Mouse (Mus musculus) bone marrow macrophage, adult 2 months (primary cell): ENCODE data around the gene Cdh4. TPM values are rescaled to one million over a fixed set of nuclear protein-coding genes. Genes with fewer than 3 reads are reported as not detected.

Source experiments
- H3K27ac ChIP-seq: 2 replicates; pipeline ENCODE4 v1.5.1; 2012; ENCODE audit warnings: low read depth, low read length; ENCODE audit not compliant: insufficient read depth
- H3K4me1 ChIP-seq: 2 replicates; pipeline ENCODE4 v1.6.1; 2012; ENCODE audit warnings: low read length; ENCODE audit not compliant: control insufficient read depth, insufficient read depth
- H3K4me3 ChIP-seq: 2 replicates; pipeline ENCODE4 v1.5.1; 2012; ENCODE audit warnings: mild to moderate bottlenecking, low read length, moderate library complexity; ENCODE audit not compliant: insufficient read depth
- CTCF ChIP-seq: IDR thresholded peaks from 2 replicates; pipeline ENCODE4 v1.5.1; 2012; ENCODE audit warnings: low read depth, mild to moderate bottlenecking, low read length, moderate library complexity
- POLR2A ChIP-seq: IDR thresholded peaks from 2 replicates; pipeline ENCODE4 v1.6.1; 2012; ENCODE audit warnings: mild to moderate bottlenecking, low read depth, low read length, borderline replicate concordance
- polyA plus RNA-seq: library from polyadenylated mRNA; stranded (reverse); fragments of >200 nt; gene quantifications from 2 replicates; pipeline ENCODE4 v1.2.4, GENCODE M21; 2012; ENCODE audit not compliant: missing spikeins, insufficient read depth, insufficient read length

Gene Cdh4
- polyA plus RNA-seq, 1 experiment = not detected

DNA sequence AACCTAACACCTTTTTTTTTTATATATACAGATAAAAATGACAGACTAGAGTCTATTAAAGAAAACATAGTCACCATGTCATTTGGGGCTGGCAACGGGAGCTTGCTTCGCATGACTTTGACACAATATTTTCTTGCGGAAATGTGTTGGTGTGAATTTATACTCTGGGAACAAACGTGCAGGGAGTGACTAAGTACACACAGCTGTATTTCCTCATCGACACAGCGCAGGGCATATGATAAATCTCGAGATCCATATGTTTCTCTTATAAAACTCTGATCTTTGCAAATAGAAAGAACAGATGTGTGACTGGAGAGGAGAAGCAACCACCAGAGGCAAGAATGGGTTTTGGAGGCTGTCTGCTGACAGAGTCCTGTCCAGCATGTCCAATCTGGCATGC lies 304.3 kb downstream of the Cdh4 start:
- Histone ChIP-seq H3K4me3 (no peak overlapping the region), H3K4me1 (no peaks in the 10 kb centered on the region), H3K27ac (no peak overlapping the region)
- TF ChIP-seq POLR2A (no peak), CTCF (no peak)

DNA sequence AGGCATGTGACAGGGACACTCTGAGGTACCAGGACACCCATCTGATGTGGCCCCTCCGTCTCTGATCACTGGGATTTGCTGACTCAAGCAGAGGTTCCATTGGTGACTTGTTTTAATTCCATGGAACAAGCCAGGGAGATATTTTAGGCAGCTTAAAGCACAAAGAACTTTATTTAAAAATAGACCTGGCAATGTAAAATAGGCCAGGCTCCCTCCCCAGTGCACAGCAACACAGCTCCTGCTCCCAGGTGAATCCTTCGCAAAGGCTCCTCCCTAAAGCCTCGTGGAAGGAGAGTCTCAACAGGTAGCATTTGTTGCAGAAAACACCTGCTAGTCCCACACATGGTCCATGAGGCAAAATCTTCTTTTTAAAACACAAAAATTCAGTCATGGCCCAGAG lies 307.2 kb downstream of the Cdh4 start:
- Histone ChIP-seq H3K4me3 (no peak overlapping the region), H3K4me1 (no peaks in the 10 kb centered on the region)
- TF ChIP-seq CTCF (no peak), POLR2A (no peak)

DNA sequence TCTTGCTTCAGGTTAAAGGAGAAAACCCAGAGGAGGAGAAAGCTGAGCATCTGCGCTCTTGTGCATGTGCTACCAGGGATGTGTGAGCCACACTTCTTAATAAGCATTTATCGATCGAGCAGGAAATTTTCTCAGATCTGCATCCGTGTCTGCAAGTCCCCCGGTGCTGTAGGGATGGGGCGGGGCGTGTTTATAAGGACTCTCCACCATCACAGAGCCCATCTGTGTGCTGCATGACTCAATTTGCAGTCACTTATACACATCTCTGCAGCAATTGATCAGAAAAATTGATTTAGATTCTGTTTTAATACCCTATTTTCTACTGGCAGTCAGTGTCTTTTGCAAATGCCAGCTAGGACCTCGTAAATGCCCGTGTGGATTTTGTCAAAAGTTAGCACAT lies 311.6 kb downstream of the Cdh4 start:
- H3K4me3 ChIP-seq = no peak overlapping the region

More for the DNA sequence above, 307.2 kb downstream of the Cdh4 start:
- H3K27ac ChIP-seq = no peak overlapping the region

DNA sequence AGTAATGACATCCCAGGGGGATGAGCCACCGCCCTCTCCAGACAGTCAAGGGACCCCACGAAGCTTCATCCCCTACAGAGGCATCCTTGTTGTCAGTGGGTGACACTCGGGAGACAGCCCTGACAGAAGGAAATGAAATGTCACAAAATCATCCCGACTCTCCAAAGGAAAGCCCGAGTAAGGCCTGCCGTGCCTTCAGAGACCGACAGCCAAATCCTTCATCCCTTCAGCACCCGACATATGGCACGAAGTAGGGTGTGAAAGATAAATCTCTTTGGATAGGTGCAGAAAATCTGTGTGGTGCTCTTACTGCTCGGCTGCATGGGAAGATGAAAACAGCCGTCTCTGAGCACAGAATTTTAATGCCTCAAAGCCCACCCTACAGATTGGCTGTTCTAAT lies 312.5 kb downstream of the Cdh4 start:
- H3K4me3 ChIP-seq = no peak overlapping the region
- no peak for TF ChIP-seq POLR2A
- no peak for TF ChIP-seq CTCF
- no peaks in the 10 kb centered on the region for H3K4me1 ChIP-seq
- H3K27ac ChIP-seq = no peak overlapping the region

More for the DNA sequence above, 311.6 kb downstream of the Cdh4 start:
- H3K4me1 ChIP-seq = no peaks in the 10 kb centered on the region
- TF ChIP-seq POLR2A = no peak
- TF ChIP-seq CTCF = no peak
- no peak overlapping the region for H3K27ac ChIP-seq

DNA sequence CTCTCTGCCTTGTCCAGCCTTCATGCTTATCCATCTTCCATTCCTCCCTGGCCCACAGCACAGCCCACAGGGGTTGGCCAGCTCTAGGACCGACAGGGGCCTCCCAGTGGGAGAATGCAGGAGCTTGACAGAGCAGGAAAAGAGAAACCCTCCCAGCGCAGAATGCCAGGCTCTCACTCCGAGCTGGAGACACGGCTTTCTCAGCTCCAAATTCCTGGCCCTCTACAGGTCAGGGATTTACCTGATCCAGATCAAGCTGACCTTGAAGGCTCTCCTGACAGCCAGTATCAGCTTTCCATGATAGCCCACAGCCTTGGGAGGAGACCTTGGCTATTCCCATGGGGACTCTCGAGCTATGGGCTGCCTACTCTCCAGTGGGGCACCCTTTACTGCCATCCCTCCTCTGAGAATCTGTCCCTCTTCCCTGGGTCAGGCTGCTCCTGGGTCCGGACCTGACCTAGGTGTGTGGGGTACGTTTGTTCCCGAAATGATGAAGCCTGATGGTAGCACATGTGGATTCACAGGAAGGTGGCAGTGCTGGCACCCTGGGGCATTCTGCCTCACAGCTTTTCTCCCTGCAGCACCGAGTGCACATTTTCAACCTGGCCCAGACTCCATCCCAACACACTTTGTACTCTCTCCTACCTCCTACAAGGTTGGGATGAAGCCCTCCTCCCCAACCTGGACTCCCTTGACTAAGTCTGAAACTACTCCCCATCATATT lies 319.6 kb downstream of the Cdh4 start:
- TF ChIP-seq CTCF (no peak), POLR2A (no peak)
- Histone ChIP-seq H3K4me1 (no peaks in the 10 kb centered on the region), H3K4me3 (no peak overlapping the region), H3K27ac (no peak overlapping the region)

DNA sequence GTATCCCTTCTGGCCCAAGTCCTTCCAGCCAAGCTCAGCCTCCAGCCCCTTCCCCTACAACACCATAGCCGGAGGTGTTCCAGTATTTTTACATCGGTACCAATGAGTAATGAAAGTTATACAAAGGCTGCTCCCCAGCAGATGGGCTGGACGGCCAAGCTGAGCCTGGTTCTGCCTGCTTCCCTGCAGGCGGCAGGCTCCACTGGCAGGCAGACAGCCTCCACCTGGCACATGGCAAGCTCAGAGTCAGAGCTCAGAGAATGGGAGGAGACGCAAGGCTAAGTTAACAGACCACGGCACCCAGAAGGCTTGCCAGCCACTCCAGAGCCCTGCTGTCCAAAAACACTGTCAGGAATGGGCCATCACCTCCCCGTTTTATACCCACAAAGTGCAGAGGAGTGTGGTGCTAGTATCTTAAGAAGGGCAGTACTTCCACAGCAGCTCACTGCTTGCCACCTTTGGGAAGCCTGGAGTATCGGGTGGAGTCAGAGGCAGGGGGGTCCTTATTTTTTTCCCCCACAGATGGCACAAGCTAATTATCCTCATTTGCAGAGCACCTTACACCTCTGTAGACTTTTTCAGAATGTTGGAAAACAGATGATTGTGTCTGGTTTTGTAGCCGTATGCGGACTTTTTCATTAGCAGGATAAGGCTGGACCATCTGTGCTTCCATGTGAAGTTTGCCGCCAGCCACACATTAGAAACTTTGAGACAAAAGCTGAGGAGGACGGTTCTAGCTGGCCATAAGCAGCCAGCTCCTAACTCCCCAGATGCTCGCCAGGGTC lies 320.5 kb downstream of the Cdh4 start:
- no peak for TF ChIP-seq POLR2A
- TF ChIP-seq CTCF = no peak
- H3K4me1 ChIP-seq = no peaks in the 10 kb centered on the region
- no peak overlapping the region for H3K27ac ChIP-seq
- H3K4me3 ChIP-seq = no peak overlapping the region

DNA sequence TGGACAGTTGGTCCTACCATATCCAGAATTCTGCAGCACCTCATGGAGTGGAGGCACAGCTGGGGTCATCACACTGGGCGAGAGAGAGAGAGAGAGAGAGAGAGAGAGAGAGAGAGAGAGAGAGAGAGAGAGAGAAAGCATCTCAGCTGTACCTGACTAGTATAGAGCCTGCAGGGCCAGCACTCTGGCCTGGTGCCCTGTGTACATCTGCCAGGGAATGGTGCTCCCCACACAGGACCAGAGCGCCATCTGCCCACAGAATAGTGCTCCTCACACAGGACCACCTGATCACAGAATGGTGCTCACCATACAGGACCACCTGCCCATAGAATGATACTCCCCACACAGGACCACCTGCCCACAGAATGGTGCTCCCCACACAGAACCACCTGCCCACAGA lies 322.2 kb downstream of the Cdh4 start:
- H3K4me1 ChIP-seq = no peaks in the 10 kb centered on the region
- TF ChIP-seq POLR2A (no peak), CTCF (no peak)
- no peak overlapping the region for H3K27ac ChIP-seq
- no peak overlapping the region for H3K4me3 ChIP-seq

DNA sequence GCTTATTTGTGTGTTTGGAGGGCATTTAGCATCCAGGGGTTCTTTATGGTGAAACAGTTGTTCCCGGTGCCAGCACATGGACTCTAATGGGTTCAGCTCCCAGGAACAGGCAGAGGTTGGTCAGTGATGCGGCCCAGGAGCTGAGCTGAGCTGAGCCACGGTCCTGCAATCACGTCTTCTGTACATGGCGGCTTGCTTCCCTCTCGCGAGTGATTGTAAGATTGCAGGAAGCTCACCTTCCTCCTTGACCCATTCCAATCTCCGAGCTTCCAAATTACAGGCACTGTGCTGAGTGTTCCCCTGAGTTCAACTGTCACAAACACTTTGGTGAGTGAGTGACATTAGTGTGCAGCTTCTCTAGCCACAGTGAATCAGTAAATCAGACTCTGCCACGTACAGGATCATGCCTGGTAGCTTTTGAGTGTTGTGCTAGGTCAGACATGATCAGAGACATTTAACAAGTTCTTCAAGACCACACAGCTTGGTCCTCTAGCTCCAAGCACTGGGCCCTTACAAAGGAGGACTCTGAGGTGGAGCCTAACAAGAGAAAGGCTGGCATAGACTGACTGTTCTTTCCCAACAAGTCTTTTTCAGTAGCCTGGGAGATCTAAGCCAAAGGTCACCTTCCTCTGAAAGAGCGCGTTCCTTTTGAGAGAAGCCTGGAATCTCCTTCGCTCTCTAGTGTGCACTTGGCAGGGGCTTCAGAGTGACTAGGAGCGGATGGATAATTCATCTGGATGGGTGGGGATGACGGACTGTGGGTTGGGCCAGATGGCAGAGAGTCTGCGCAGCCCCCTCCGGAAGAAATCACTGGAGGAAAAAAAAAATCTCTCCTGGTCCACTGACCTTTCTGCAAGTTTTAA lies 324.7 kb downstream of the Cdh4 start:
- H3K4me3 ChIP-seq = no peak overlapping the region
- no peak for TF ChIP-seq CTCF
- no peak for TF ChIP-seq POLR2A
- H3K27ac ChIP-seq = no peak overlapping the region
- H3K4me1 ChIP-seq = no peaks in the 10 kb centered on the region

DNA sequence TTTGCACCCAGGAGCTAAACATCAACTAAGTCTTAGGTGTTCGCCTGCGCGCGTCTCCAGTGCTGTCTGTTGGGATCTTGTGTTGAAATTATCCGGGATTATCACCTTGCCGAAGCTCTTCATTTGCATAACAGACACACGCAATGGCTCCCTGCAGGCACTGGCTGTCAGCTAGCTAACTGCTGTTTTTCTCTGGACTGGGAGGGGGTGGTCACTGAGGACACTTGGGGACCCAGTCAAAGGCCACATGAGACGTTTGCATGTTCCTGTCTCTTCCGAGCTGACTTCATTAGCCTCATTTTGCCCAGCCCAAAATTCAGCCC lies 325.3 kb downstream of the Cdh4 start:
- no peaks in the 10 kb centered on the region for H3K4me1 ChIP-seq
- TF ChIP-seq CTCF (no peak), POLR2A (no peak)
- no peak overlapping the region for H3K4me3 ChIP-seq
- no peak overlapping the region for H3K27ac ChIP-seq
